ENCODE assay signal across 8 mouse cellular contexts in the genomic region with DNA sequence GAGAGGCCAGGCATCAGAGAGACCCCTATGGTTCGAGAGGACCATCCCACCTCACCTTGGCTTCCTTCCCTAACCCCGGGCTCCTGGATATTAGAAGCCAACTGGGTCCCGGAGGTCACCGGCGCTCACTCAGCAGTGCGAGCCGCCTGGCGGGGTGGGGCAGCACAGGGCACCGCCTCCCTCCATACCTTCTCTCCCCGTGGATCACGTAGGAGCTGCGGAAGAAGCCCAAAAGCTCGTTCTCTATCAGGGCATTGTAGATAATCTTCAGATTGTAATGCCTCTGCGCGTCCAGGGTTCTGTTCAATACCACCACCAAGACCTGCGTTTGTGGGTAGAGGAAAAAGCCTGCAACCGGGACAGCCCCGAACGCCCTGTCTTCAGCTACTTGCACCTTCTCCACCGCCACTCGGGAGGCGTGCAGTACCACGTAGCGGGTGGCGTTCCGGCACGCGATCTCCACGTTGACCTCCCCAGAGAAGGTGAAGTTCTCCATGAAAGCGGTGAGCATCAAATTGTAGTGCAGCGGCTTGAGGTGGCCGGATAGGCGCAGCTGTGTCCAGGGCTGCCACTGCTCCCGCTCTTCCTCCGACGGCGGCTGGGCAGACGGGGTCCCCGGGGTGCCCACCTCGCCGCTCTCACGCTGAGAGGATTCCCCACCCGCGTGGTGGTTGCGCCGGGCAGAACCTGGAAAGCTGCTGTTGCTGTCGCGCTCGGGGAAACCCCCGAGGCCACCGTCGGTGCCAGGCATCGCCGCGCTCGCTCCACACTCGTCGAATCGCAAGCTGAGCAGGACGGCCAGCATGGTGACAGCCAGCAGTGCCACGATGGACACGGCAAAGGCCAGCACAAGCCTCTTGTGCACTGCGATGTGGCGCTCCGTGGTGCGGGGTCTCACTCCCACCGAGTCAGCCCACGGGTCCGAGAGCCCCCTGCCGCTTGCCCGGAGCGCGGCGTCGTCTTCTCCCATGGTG. TPM values are rescaled to one million over a fixed set of nuclear protein-coding genes. Genes with fewer than 3 reads are reported as not detected.
DNase-seq lines count a peak whose midpoint lies in the region; ATAC-seq and TF ChIP-seq lines count a peak whose summit lies in the region.

No protein-coding gene starts in this region.

- H3K36me3 ChIP-seq in lung, postnatal 0 days (ENCODE audit: insufficient read depth, low read length): no peaks in the 10 kb centered on the region
- no peaks in the 10 kb centered on the region for H3K36me3 ChIP-seq in hindbrain, embryonic 11.5 days (ENCODE audit: control insufficient read depth, insufficient read depth, low read length)
- H3K36me3 ChIP-seq in midbrain, embryonic 14.5 days (ENCODE audit: control insufficient read depth, insufficient read depth, low read length): no peaks in the 10 kb centered on the region

- no peak overlapping the region for H3K27ac ChIP-seq in lung, postnatal 0 days (ENCODE audit: low read length)
- no peak overlapping the region for H3K27ac ChIP-seq in hindbrain, embryonic 11.5 days (ENCODE audit: low read depth, low read length)
- peak overlapping the region; percentile 20; the same call in 1 of the 2 replicates for H3K27ac ChIP-seq in midbrain, embryonic 14.5 days (replicated peaks; ENCODE audit: low read depth, low read length)

- H3K4me3 ChIP-seq in lung, postnatal 0 days (ENCODE audit: low read depth, low read length): 0 out of 2 replicates have a peak overlapping the region, but pooled peaks have one; percentile 35
- peak overlapping the region; percentile 61 for H3K4me3 ChIP-seq in hindbrain, embryonic 11.5 days (ENCODE audit: low read depth, low read length)
- peak overlapping the region; percentile 67 for H3K4me3 ChIP-seq in midbrain, embryonic 14.5 days (replicated peaks; ENCODE audit: low read depth, low read length)

- no peak overlapping the region for H3K9ac ChIP-seq in lung, postnatal 0 days (replicated peaks; ENCODE audit: low read depth)
- H3K9ac ChIP-seq in hindbrain, embryonic 11.5 days (ENCODE audit: low read depth, low read length): no peak overlapping the region
- H3K9ac ChIP-seq in midbrain, embryonic 14.5 days (replicated peaks; ENCODE audit: low read length): peak overlapping the region; percentile 59

- TF ChIP-seq CTCF in lung, postnatal 0 days (IDR thresholded peaks at IDR 0.05): no peak

- no peak for TF ChIP-seq EP300 in lung, postnatal 0 days (IDR thresholded peaks at IDR 0.05)

- DNase-seq in adrenal gland, postnatal 10 days: peak; percentile 3
- no peak for DNase-seq in adrenal gland, adult 18-20 months (ENCODE audit: low spot score in 2 of 2)
- DNase-seq in lung, postnatal 0 days (ENCODE audit: low spot score): no peak
- DNase-seq in lung, postnatal 14 days: no peak
- DNase-seq in hindbrain, embryonic 11.5 days (ENCODE audit: low spot score): peak; percentile 54
- DNase-seq in midbrain, embryonic 14.5 days: peak; percentile 54
- DNase-seq in yolk sac, embryonic 10.5 days (ENCODE audit: low spot score): no peak
- DNase-seq in ovary, adult 18-20 months (ENCODE audit: low spot score): no peak

- H3K27me3 ChIP-seq in lung, postnatal 0 days (replicated peaks; ENCODE audit: insufficient read depth, low read length): peaks cover 36% of the 10 kb centered on the region
- H3K27me3 ChIP-seq in hindbrain, embryonic 11.5 days (ENCODE audit: control insufficient read depth, insufficient read depth, low read length): peaks cover 28% of the 10 kb centered on the region
- H3K27me3 ChIP-seq in midbrain, embryonic 14.5 days (ENCODE audit: control insufficient read depth, insufficient read depth, low read length): peaks cover 7% of the 10 kb centered on the region; the same call in 1 of the 2 replicates

- no peaks in the 10 kb centered on the region for H3K9me3 ChIP-seq in lung, postnatal 0 days (ENCODE audit: low read length)
- no peaks in the 10 kb centered on the region for H3K9me3 ChIP-seq in hindbrain, embryonic 11.5 days (ENCODE audit: control insufficient read depth, low read length)
- no peaks in the 10 kb centered on the region for H3K9me3 ChIP-seq in midbrain, embryonic 14.5 days (ENCODE audit: control insufficient read depth, low read length)

- H3K4me2 ChIP-seq in lung, postnatal 0 days (replicated peaks; ENCODE audit: low read depth, low read length): peak overlapping the region; percentile 67
- H3K4me2 ChIP-seq in hindbrain, embryonic 11.5 days (replicated peaks; ENCODE audit: low read depth, low read length): peak overlapping the region; percentile 90
- H3K4me2 ChIP-seq in midbrain, embryonic 14.5 days (ENCODE audit: low read length): peak overlapping the region; percentile 87

- 8% methylated on average over 75 of the region's 75 CpGs for WGBS in lung, postnatal 0 days
- WGBS in hindbrain, embryonic 11.5 days: 6% methylated on average over 69 of the region's 75 CpGs
- WGBS in midbrain, embryonic 14.5 days: 5% methylated on average over 75 of the region's 75 CpGs

- H3K4me1 ChIP-seq in lung, postnatal 0 days (ENCODE audit: insufficient read depth, low read depth, low read length): no peaks in the 10 kb centered on the region
- H3K4me1 ChIP-seq in hindbrain, embryonic 11.5 days (replicated peaks; ENCODE audit: control insufficient read depth, insufficient read depth, low read length): 0 out of 2 replicates have a peak, but pooled peaks cover 2% of the 10 kb centered on the region
- H3K4me1 ChIP-seq in midbrain, embryonic 14.5 days (ENCODE audit: control insufficient read depth, insufficient read depth, low read length): no peaks in the 10 kb centered on the region

- no peak; the same call in 1 of the 2 replicates for ATAC-seq in lung, postnatal 0 days
- ATAC-seq in hindbrain, embryonic 11.5 days (ENCODE audit: low FRiP score): peak; percentile 68
- peak; percentile 53 for ATAC-seq in midbrain, embryonic 14.5 days (ENCODE audit: low FRiP score, low TSS enrichment)

RNA-seq across cellular contexts. Expression of a gene that starts 1.5 kb away (rescaled TPM):
- under 1 TPM; 0.15 to 0.24 TPM for total RNA-seq in adrenal gland, postnatal 10 days (2021)
- 1 to 10 TPM in 1 of 2 experiments, under 1 TPM in 1; 0.63 to 1.0 TPM for total RNA-seq in adrenal gland, adult 18-20 months (2021)
- 0.05 TPM in 1 of 2 replicates, not detected in the other for polyA plus RNA-seq in lung, postnatal 0 days (2015; fragmentation: Nextera tagmentation; extraction: Ambion mirVana)
- polyA plus RNA-seq in hindbrain, embryonic 11.5 days (2014; fragmentation: Nextera tagmentation; extraction: Ambion mirVana): 1.3 and 2.4 TPM in 2 replicates
- 5.4 and 6.8 TPM in 2 replicates for polyA plus RNA-seq in midbrain, embryonic 14.5 days (2014; fragmentation: Nextera tagmentation; extraction: Ambion mirVana)

Comparison
In these comparisons a context has a peak if more than half of its experiments do, and no peak if none do; other contexts are left out.
1. DNase-seq: peak in adrenal gland, postnatal 10 days (single experiment), hindbrain, embryonic 11.5 days (single experiment) and midbrain, embryonic 14.5 days (single experiment); none in adrenal gland, adult 18-20 months (0 of 2), lung, postnatal 0 days (single experiment), lung, postnatal 14 days (single experiment), yolk sac, embryonic 10.5 days (single experiment) and ovary, adult 18-20 months (single experiment).
2. Peak in every context shown above with its lines, with median percentiles within 50 percentile points of each other: H3K4me2 ChIP-seq and H3K4me3 ChIP-seq.